Comparison of ENCODE assay signal across 24 mouse cellular contexts in genomic region chr6:47872266-47872665, GRCm38 (mm10). TPM values are rescaled to one million over a fixed set of nuclear protein-coding genes. Genes with fewer than 3 reads are reported as not detected.
DNase-seq lines count a peak whose midpoint lies in the region; ATAC-seq lines count a peak whose summit lies in the region.
"Had no signal": no experiment of that assay in that cellular context is flagged by ENCODE, and none has a peak within 500 bp of the region (broad histone marks: within the 10 kb centered on the region; RNA-seq: fewer than 3 reads in every experiment).

No protein-coding gene starts in this region.

- H3K4me1 ChIP-seq in heart, embryonic 12.5 days (replicated peaks), result no peaks in the 10 kb centered on the region

- DNase-seq in ES-CJ7 (ENCODE audit: low read depth, low spot score) (peak; percentile 74), R1 (ENCODE audit: low read depth, low spot score) (peak; percentile 61), ZHBTc4 (ENCODE audit: low read depth, low spot score) (peak; percentile 60)
- no peak for DNase-seq in thymus, postnatal 25 days
- no peak for DNase-seq in left cerebral cortex, adult 11 months (ENCODE audit: low spot score)
- DNase-seq: adrenal gland, adult 2 months; adrenal gland, adult 8-10 months; adrenal gland, postnatal 10 days; adrenal gland, postnatal 14 days; adrenal gland, postnatal 25 days; adrenal gland, postnatal 36 days; B cell, adult 2 months; cerebellum, adult 11 months; cerebellum, adult 11-12 months; cerebellum, adult 18-20 months; cerebellum, adult 2 months; cerebellum, adult 8-10 months; cerebellum, adult 9-10 months had no signal

- no peak overlapping the region for H3K27ac ChIP-seq in heart, embryonic 12.5 days (ENCODE audit: poor library complexity, severe bottlenecking)

- H3K4me2 ChIP-seq in heart, embryonic 12.5 days, result no peak overlapping the region

- no peak overlapping the region for H3K4me3 ChIP-seq in heart, embryonic 12.5 days

- WGBS in heart, embryonic 12.5 days, result 80% methylated on average over 5 of the region's 5 CpGs

- H3K27me3 ChIP-seq in heart, embryonic 12.5 days (replicated peaks), result no peaks in the 10 kb centered on the region
- H3K27me3 ChIP-seq: CH12.LX, Patski had no signal

- H3K36me3 ChIP-seq in heart, embryonic 12.5 days, result peaks cover 6% of the 10 kb centered on the region

- H3K9ac ChIP-seq in heart, embryonic 12.5 days, result no peak overlapping the region

- no peaks in the 10 kb centered on the region for H3K9me3 ChIP-seq in heart, embryonic 12.5 days (replicated peaks)
- H3K9me3 ChIP-seq: G1E had no signal

- ATAC-seq in heart, embryonic 12.5 days (ENCODE audit: insufficient number of reproducible peaks, low FRiP score), result no peak
- ATAC-seq: activated CD4-positive, CD25-positive, alpha-beta regulatory T cell, adult 4 months; CD4-positive, CD25-positive, alpha-beta regulatory T cell, adult 4 months; Patski had no signal

RNA-seq across cellular contexts. Expression of gene Zfp282, which starts 4.7 kb away (rescaled TPM):
- polyA plus RNA-seq in heart, embryonic 12.5 days (2016; fragmentation: Nextera tagmentation; extraction: Ambion mirVana), result 10.3 and 10.8 TPM in 2 replicates

RNA-seq across cellular contexts. Expression of gene Zfp398, which starts 36.8 kb away (rescaled TPM):
- polyA plus RNA-seq in heart, embryonic 12.5 days (2016; fragmentation: Nextera tagmentation; extraction: Ambion mirVana), result 3.7 and 4.7 TPM in 2 replicates

RNA-seq across cellular contexts. Expression of gene Zfp786, which starts 41.6 kb away (rescaled TPM):
- 1.3 and 1.6 TPM in 2 replicates for polyA plus RNA-seq in heart, embryonic 12.5 days (2016; fragmentation: Nextera tagmentation; extraction: Ambion mirVana)
- polyA plus RNA-seq: activated CD4-positive, CD25-positive, alpha-beta regulatory T cell, adult 4 months; CD4-positive, CD25-positive, alpha-beta regulatory T cell, adult 4 months had no signal

RNA-seq across cellular contexts. Expression of gene Zfp212, which starts 48.0 kb away (rescaled TPM):
- polyA plus RNA-seq in heart, embryonic 12.5 days (2016; fragmentation: Nextera tagmentation; extraction: Ambion mirVana), result 9.1 and 10.4 TPM in 2 replicates

RNA-seq across cellular contexts. Expression of gene Pdia4, which starts 59.0 kb away (rescaled TPM):
- 209 and 219 TPM in 2 replicates for polyA plus RNA-seq in heart, embryonic 12.5 days (2016; fragmentation: Nextera tagmentation; extraction: Ambion mirVana)

Comparison
In these comparisons a context has a peak if more than half of its experiments do, and no peak if none do; other contexts are left out.
1. DNase-seq: peak in ES-CJ7 (single experiment), R1 (single experiment) and ZHBTc4 (single experiment); none in thymus, postnatal 25 days (single experiment) and left cerebral cortex, adult 11 months (single experiment).